Mouse (Mus musculus): Measurements from ENCODE around the gene Pdp2. TPM values are rescaled to one million over a fixed set of nuclear protein-coding genes. Genes with fewer than 3 reads are reported as not detected.

Pdp2 gene
- polyA plus RNA-seq, 1 experiment from 2014 or later, result 10.1 TPM

DNA sequence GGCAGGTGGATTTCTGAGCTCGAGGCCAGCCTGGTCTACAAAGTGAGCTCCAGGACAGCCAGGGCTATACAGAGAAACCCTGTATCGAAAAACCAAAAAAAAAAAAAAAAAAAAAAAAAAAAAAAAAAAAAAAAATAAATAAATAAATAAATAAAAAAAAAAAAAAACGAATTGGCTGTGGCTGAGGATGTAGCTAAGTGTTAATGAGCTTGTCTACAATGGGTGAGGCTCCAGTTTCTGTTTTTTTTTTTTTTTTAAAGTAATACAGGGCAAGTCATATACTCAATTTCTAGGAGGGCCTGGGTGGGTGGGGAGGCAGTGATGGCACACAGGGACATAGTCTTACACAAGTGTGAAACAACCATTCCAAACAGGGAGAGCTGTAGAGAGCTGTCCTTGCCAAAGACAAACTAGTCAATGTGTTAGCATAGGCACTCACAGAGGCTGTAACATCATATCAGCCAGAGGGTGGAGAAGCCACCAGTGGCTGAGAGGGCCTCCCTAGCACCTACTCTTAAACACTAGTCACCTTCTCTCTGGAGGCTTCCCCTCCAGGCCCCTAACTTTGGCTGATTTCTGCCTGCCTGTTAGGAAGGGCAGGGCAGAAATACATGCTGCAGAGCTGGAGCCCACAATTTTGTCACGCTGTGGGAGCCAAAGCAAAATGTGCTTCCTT lies 36.0 kb downstream of the Pdp2 start:
- WGBS, result 73% methylated on average over 4 of the region's 4 CpGs
- Histone ChIP-seq H3K9me3 (no peaks in the 10 kb centered on the region), H3K4me2 (no peak overlapping the region), H3K36me3 (no peaks in the 10 kb centered on the region; the same call in 1 of the 2 replicates), H3K4me1 (peaks cover 20% of the 10 kb centered on the region), H3K27ac (no peak overlapping the region), H3K9ac (no peak overlapping the region), H3K27me3 (peaks cover 12% of the 10 kb centered on the region), H3K4me3 (no peak overlapping the region)
- ATAC-seq (ENCODE audit: insufficient number of reproducible peaks, low FRiP score, low TSS enrichment, low read depth), result no peak

DNA sequence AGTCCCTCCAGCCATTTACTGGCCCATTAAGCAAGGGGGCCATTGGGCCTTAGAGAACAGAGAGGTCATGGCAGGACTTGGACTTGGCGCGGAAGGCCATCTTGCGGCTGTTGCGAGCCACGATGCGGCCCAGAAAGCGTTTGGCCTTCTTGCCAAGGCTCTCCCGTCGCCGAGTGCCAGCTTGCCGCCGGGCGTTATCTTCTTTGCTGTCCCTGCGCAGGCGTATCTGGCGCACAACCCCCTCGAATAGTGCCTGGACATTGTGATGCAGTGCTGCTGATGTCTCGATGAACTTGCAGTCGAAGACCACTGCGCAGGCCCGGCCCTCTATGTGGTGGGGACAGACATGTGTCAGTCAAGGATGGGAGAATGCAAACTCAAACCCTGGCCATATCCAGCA lies 37.2 kb downstream of the Pdp2 start:
- H3K27me3 ChIP-seq, result peaks cover 12% of the 10 kb centered on the region
- no peak overlapping the region for H3K27ac ChIP-seq
- H3K36me3 ChIP-seq, result no peaks in the 10 kb centered on the region; the same call in 1 of the 2 replicates
- no peak overlapping the region for H3K9ac ChIP-seq
- no peak overlapping the region for H3K4me3 ChIP-seq
- peaks cover 22% of the 10 kb centered on the region for H3K4me1 ChIP-seq
- no peaks in the 10 kb centered on the region for H3K9me3 ChIP-seq
- H3K4me2 ChIP-seq, result no peak overlapping the region
- WGBS, result 96% methylated on average over 21 of the region's 21 CpGs
- ATAC-seq (ENCODE audit: insufficient number of reproducible peaks, low FRiP score, low TSS enrichment, low read depth), result no peak

DNA sequence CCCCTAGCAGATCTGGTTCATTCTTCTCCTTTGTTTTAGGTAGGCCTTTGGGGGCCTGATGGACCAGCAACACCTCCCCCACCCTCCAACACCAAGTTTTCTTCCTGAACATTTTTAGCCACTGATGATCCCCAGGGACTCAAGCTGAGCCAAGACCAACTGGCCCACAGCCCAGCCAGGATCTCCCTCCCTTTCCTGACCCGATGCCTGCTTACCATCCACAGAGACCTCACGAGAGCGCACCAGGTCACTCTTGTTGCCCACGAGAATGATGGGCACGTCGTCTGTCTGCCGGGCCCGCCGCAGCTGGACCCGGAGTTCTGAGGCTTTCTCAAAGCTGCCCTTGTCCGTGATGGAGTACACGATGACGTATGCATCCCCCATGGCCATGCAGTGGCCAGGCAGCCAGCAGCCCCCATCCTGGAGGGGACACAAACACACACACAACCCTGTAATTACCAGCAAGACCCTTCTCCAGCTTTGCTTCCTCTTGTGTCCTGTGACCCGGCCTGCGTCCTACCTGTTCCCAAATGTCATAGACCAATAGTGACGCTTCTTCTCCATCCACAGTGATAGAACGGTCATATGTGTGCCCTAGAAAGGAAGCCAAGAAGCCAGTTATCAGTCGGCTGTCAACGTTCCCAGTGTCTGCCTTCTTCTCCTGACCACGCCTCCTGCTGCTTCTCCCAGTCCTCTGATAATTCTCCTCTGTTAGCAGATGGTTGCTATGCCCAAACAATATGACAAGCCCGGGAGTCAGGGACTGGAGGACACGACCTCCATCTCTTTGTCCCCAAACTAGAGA lies 38.3 kb downstream of the Pdp2 start:
- Histone ChIP-seq H3K27me3 (peaks cover 12% of the 10 kb centered on the region), H3K36me3 (no peaks in the 10 kb centered on the region; the same call in 1 of the 2 replicates), H3K4me1 (peaks cover 22% of the 10 kb centered on the region), H3K4me3 (peak overlapping the region; percentile 8), H3K27ac (no peak overlapping the region), H3K4me2 (peak overlapping the region; percentile 20), H3K9ac (no peak overlapping the region), H3K9me3 (no peaks in the 10 kb centered on the region)
- no peak for ATAC-seq (ENCODE audit: insufficient number of reproducible peaks, low FRiP score, low TSS enrichment, low read depth)
- WGBS, result 67% methylated on average over 19 of the region's 22 CpGs

DNA sequence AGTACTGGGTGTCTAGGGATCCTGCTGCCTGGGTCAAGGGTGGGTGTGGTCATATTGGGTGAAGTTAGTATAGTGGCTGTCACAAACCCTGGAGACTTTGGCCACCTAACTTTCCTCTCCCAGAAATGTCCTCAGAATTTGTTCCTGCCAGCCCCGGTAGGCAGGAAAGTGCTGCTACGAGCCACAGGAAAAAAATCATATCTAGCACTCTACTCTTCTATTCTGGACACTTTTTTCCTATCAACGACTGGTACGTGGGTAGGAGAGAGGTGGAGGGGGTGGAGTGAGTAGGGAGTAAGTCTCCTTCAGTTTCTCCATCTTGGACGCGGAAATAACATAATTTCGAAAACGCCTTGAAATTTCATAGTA lies 38.8 kb downstream of the Pdp2 start:
- Histone ChIP-seq H3K9ac (peak overlapping the region; percentile 23; the same call in 1 of the 2 replicates), H3K4me1 (peaks cover 22% of the 10 kb centered on the region), H3K27me3 (peaks cover 12% of the 10 kb centered on the region), H3K27ac (no peak overlapping the region), H3K4me2 (peak overlapping the region; percentile 58), H3K9me3 (no peaks in the 10 kb centered on the region), H3K36me3 (peaks cover 4% of the 10 kb centered on the region; the same call in 1 of the 2 replicates), H3K4me3 (peak overlapping the region; percentile 40)
- ATAC-seq (ENCODE audit: insufficient number of reproducible peaks, low FRiP score, low TSS enrichment, low read depth), result no peak
- WGBS, result 32% methylated on average over 8 of the region's 8 CpGs

DNA sequence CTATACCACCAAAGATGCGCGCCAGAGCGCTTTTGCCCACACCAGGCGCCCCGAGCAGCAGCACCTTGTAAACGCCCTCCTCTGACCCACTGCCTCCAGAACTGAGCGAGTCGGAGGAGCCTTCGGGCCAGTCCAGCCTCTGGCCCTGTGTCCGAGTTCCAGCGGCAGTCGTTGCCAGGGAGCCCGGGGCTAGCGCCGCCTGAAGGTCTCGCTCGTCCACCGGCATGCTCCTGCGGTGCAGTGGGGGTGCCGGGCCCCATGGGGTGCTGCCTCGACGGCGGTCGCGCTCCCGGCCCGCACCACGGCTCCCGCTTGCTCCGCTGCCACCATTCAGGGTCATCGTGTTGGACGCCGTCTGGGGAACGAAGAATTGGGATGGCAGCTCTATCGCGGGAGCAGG lies 39.3 kb downstream of the Pdp2 start:
- no peaks in the 10 kb centered on the region for H3K9me3 ChIP-seq
- H3K4me1 ChIP-seq, result peaks cover 22% of the 10 kb centered on the region
- peak overlapping the region; percentile 14; the same call in 1 of the 2 replicates for H3K27ac ChIP-seq
- 1% methylated on average over 36 of the region's 36 CpGs for WGBS
- peaks cover 8% of the 10 kb centered on the region for H3K36me3 ChIP-seq
- H3K27me3 ChIP-seq, result peaks cover 12% of the 10 kb centered on the region
- H3K4me2 ChIP-seq, result peak overlapping the region; percentile 58
- peak overlapping the region; percentile 40 for H3K4me3 ChIP-seq
- ATAC-seq (ENCODE audit: insufficient number of reproducible peaks, low FRiP score, low TSS enrichment, low read depth), result no peak
- peak overlapping the region; percentile 23; the same call in 1 of the 2 replicates for H3K9ac ChIP-seq

DNA sequence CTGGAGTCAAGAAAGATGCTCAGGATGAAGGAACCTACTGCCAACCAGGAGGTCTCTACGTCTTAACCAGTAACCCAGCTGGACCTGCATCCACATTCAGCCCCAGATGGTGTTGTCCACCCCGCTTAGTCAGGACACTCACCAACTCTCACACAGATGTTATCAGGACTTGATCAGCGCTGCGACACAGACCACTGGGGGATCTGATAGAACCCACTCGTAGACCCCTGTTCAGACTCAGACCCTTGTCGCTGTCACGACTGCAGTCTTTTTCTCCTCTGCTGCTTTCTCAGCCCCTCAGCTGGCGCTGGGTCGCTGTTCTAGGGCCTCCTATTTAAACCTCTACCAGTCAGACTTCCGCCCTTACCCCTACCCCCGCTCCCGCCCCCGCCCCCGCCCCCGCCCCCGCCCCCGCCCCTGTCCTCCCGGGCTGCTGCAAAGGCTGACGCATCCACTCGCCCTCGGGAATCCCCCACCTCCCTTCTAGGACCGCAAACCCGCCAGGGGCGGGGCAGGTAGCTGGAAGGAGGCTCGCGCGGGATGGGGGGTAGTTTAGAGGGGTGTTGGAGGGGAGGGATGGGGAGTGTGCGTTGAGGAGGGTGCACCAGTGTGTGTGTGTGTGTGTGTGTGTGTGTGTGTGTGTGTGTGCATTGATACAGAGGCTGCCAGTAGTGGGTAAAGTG lies 39.9 kb downstream of the Pdp2 start, which contains the start of gene Rrad:
Gene Rrad (minus strand): TSS at position 347 of the 683 bp plus-strand sequence.
- H3K27ac ChIP-seq, result peak within 1 kb of the TSS; percentile 61
- WGBS, result under 1% methylated on average over 28 of the region's 28 CpGs
- peak within 1 kb of the TSS; percentile 40 for H3K4me3 ChIP-seq
- H3K36me3 ChIP-seq, result peaks cover 14% of the 10 kb centered on the region
- ATAC-seq (ENCODE audit: insufficient number of reproducible peaks, low FRiP score, low TSS enrichment, low read depth), result peak; percentile 59
- H3K4me1 ChIP-seq, result peaks cover 22% of the 10 kb centered on the region
- peaks cover 12% of the 10 kb centered on the region for H3K27me3 ChIP-seq
- peak within 1 kb of the TSS; percentile 23; the same call in 1 of the 2 replicates for H3K9ac ChIP-seq
- no peaks in the 10 kb centered on the region for H3K9me3 ChIP-seq
- peak within 1 kb of the TSS; percentile 58 for H3K4me2 ChIP-seq

DNA sequence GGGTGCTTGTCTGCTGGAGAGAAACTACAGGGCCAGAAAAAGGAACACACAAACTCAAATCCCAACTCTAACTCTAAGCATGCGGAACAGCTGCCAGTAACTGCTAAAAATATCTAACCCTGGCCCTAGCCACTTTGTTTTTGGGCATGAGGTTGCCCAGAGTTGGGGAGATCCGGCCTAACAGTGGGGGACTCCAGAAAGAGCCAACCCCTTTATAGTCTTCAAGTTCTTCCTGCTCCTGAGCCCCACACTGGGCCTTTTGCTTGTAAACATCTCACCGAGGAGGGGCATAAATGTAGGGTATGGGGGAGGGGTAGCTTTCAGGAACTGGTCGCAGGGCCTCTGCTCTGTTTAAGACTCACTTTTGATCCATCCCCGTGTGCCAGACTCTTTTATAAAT lies 40.7 kb downstream of the Pdp2 start:
- peak overlapping the region; percentile 40; the same call in 1 of the 2 replicates for H3K4me3 ChIP-seq
- H3K4me1 ChIP-seq, result peaks cover 22% of the 10 kb centered on the region
- no peak overlapping the region for H3K9ac ChIP-seq
- H3K4me2 ChIP-seq, result peak overlapping the region; percentile 58
- H3K27me3 ChIP-seq, result peaks cover 12% of the 10 kb centered on the region
- peak overlapping the region; percentile 61 for H3K27ac ChIP-seq
- no peak for ATAC-seq (ENCODE audit: insufficient number of reproducible peaks, low FRiP score, low TSS enrichment, low read depth)
- peaks cover 14% of the 10 kb centered on the region for H3K36me3 ChIP-seq
- 18% methylated on average over 5 of the region's 5 CpGs for WGBS
- H3K9me3 ChIP-seq, result no peaks in the 10 kb centered on the region

DNA sequence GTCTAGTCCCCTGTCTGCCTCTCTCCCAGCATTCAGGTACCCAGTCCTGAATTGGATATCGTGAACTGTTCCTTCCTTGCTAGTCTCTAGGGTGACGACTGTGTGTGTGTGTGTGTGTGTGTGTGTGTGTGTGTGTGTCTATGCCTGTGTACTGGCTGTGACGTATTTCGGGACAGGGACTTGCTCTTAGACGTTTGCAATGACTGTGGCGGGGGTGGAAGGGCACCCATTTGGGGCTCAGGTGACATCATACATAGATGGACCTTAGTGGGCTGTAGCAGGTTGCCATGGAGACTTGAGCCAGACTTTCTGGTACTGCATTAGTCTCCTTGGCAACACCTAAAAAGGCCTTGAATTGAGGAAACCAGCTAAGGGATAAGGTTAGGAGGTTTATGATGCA lies 41.2 kb downstream of the Pdp2 start:
- Histone ChIP-seq H3K27me3 (peaks cover 12% of the 10 kb centered on the region), H3K4me1 (peaks cover 22% of the 10 kb centered on the region), H3K9ac (no peak overlapping the region), H3K36me3 (peaks cover 14% of the 10 kb centered on the region), H3K9me3 (no peaks in the 10 kb centered on the region), H3K27ac (0 out of 2 replicates have a peak overlapping the region, but pooled peaks have one; percentile 61), H3K4me2 (no peak overlapping the region), H3K4me3 (no peak overlapping the region)
- WGBS, result 64% methylated on average over 6 of the region's 6 CpGs
- ATAC-seq (ENCODE audit: insufficient number of reproducible peaks, low FRiP score, low TSS enrichment, low read depth), result no peak

DNA sequence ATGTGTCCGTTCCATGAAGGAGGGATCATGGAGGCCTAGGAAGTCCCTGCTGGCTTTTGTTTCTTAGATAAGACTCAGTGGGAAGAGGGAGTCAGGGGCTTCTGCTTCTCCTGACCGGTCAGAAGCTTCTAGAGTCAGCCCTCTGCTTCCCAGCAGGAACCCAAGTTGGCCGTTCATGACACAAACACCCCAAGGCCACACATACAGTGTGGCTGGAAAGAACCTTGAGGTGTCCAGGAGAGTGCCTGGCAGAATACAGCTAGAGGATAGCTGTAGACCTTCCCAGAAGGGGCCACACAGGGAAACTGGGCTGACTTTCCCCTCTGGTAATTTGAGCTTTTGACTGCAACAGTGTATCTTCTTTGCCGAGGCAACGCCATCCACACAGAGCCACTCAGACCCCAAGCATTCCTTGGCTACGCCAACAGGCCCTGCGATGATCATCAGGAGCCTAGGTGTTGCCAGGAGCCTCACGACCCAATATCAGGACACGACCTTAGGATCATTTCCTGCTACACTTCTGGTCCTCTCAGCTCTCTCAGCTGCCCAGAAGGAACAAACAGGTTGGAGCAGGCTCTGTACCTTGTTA lies 42.0 kb downstream of the Pdp2 start:
- WGBS, result 42% methylated on average over 9 of the region's 9 CpGs
- no peak for ATAC-seq (ENCODE audit: insufficient number of reproducible peaks, low FRiP score, low TSS enrichment, low read depth)

DNA sequence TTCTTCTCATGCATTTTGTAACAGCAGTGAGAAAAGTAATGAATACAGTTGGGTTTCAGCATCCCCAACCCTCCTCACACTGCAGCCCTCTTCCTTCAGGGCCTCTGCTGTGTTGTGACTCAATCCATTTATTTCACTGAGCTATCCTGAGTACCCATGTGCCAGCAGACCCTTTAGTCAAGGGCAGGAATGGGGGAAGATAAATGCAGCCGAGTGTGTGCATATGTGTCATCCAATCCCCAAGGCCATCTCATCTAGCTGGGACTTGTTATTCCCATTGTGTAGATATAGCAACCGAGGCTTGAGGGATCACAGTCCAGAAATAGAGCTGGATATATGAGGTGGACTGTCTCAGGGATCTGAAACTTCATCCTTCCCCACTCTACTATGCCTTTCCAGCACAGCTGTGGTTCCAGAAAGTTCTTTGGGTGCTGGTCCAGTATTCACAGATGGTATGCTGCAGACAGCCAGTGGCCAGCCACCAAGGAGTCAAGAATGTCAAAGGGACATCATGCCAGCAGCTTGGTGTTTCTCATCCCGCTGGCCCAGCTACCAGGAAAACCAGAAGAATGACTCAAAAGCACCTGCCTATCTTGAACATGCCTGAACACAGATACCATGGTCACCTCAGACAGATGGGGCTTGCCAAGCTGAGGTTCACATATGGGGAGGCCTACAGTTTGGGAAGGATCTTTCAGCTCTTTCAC lies 43.9 kb downstream of the Pdp2 start:
- Histone ChIP-seq H3K27ac (no peak overlapping the region), H3K9me3 (no peaks in the 10 kb centered on the region), H3K27me3 (peaks cover 6% of the 10 kb centered on the region), H3K4me2 (no peak overlapping the region), H3K36me3 (peaks cover 35% of the 10 kb centered on the region), H3K4me1 (peaks cover 23% of the 10 kb centered on the region), H3K9ac (no peak overlapping the region), H3K4me3 (no peak overlapping the region)
- no peak for ATAC-seq (ENCODE audit: insufficient number of reproducible peaks, low FRiP score, low TSS enrichment, low read depth)
- WGBS, result 89% methylated on average over 3 of the region's 3 CpGs

More for the DNA sequence above, 42.0 kb downstream of the Pdp2 start:
- H3K27ac ChIP-seq, result 0 out of 2 replicates have a peak overlapping the region, but pooled peaks have one; percentile 30
- no peak overlapping the region for H3K9ac ChIP-seq
- no peaks in the 10 kb centered on the region for H3K9me3 ChIP-seq
- H3K4me2 ChIP-seq, result no peak overlapping the region
- peaks cover 20% of the 10 kb centered on the region for H3K36me3 ChIP-seq
- no peak overlapping the region for H3K4me3 ChIP-seq
- H3K4me1 ChIP-seq, result peaks cover 22% of the 10 kb centered on the region
- H3K27me3 ChIP-seq, result peaks cover 12% of the 10 kb centered on the region

DNA sequence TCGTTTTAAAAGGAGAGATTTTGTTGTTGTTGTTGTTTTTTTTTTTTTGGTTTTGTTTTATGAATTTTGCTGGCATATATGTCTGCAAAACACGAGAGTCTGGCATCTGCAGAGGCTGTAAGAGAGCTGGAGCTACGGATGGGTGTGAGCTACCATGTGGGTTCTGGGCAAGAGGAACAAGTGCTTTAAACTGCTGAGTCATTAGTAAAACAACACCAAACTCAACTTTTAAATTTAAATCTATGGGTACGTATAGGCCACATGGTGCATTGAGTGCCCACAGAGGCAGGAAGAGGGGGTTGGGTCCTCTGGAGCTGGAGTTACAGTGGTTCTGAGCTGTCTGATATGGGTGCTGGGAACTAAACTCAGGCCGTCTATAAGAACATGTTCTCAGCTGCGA lies 46.8 kb downstream of the Pdp2 start:
- H3K9me3 ChIP-seq, result no peaks in the 10 kb centered on the region
- H3K4me3 ChIP-seq, result no peak overlapping the region
- 85% methylated on average over 6 of the region's 6 CpGs for WGBS
- peaks cover 20% of the 10 kb centered on the region for H3K4me1 ChIP-seq
- peaks cover 35% of the 10 kb centered on the region for H3K36me3 ChIP-seq
- no peak overlapping the region for H3K9ac ChIP-seq
- H3K4me2 ChIP-seq, result no peak overlapping the region
- no peak overlapping the region for H3K27ac ChIP-seq
- no peaks in the 10 kb centered on the region for H3K27me3 ChIP-seq
- ATAC-seq (ENCODE audit: insufficient number of reproducible peaks, low FRiP score, low TSS enrichment, low read depth), result no peak
